Mouse (Mus musculus) MEL (cell line): ENCODE data around the gene Gnb3. TPM values are rescaled to one million over a fixed set of nuclear protein-coding genes. Genes with fewer than 3 reads are reported as not detected.

Experiments
- DNase-seq: peaks from one replicate; pipeline ENCODE4 v3.0.0; 2011; ENCODE audit warnings: low read depth, low spot score
- H3K27ac ChIP-seq: 2 replicates; pipeline ENCODE4 v1.5.1; 2012; ENCODE audit warnings: low read depth, mild to moderate bottlenecking, control low read depth, low read length, moderate library complexity; ENCODE audit not compliant: control insufficient read depth
- H3K27me3 ChIP-seq, 2 experiments: fragments of 150-350 bp in 1 of 2; sonication (generic) in 1 of 2; 2 replicates each; pipeline ENCODE4 v1.6.1; 2012; ENCODE audit warnings: low read length in 2 of 2, mild to moderate bottlenecking in 2 of 2, improper control_type of control experiment in 1 of 2, moderate library complexity in 1 of 2; ENCODE audit not compliant: insufficient read depth in 2 of 2, control insufficient read depth in 1 of 2
- H3K36me3 ChIP-seq, 2 experiments: 2 replicates each; pipeline ENCODE4 v1.6.1; 2012 to 2014; ENCODE audit warnings: low read length in 2 of 2, improper control_type of control experiment in 1 of 2, inconsistent platforms in 1 of 2, mild to moderate bottlenecking in 1 of 2; ENCODE audit not compliant: insufficient read depth in 2 of 2, control insufficient read depth in 1 of 2
- H3K4me1 ChIP-seq, 2 experiments: fragments of 150-350 bp in 1 of 2; sonication (generic) in 1 of 2; 2 replicates each; pipeline ENCODE4 v1.6.1; 2012; ENCODE audit warnings: low read length in 2 of 2, improper control_type of control experiment in 1 of 2, mild to moderate bottlenecking in 1 of 2; ENCODE audit not compliant: insufficient read depth in 2 of 2, control insufficient read depth in 1 of 2
- H3K4me3 ChIP-seq, 2 experiments: fragments of 150-350 bp in 1 of 2; sonication (generic) in 1 of 2; 2 replicates each; pipeline ENCODE4 v1.5.1; 2012; ENCODE audit warnings: low read depth in 2 of 2, low read length in 2 of 2, mild to moderate bottlenecking in 2 of 2, moderate library complexity in 2 of 2, control low read depth in 1 of 2, improper control_type of control experiment in 1 of 2; ENCODE audit not compliant: control insufficient read depth in 1 of 2, insufficient read depth in 1 of 2
- H3K79me2 ChIP-seq: 2 replicates; pipeline ENCODE4 v1.6.1; 2012; ENCODE audit warnings: mild to moderate bottlenecking, low read length, moderate library complexity; ENCODE audit not compliant: control insufficient read depth, poor library complexity, insufficient read depth
- H3K9ac ChIP-seq: 2 replicates; pipeline ENCODE4 v1.6.1; 2012; ENCODE audit warnings: low read depth, mild to moderate bottlenecking, control low read depth, low read length, moderate library complexity; ENCODE audit not compliant: control insufficient read depth, poor library complexity, severe bottlenecking
- H3K9me3 ChIP-seq: fragments of 150-350 bp; sonication (generic); replicated peaks from 2 replicates; pipeline ENCODE4 v1.6.1; 2012; ENCODE audit warnings: mild to moderate bottlenecking, low read length, improper control_type of control experiment, moderate library complexity; ENCODE audit not compliant: insufficient read depth
- BHLHE40 ChIP-seq: IDR thresholded peaks from 2 replicates; pipeline ENCODE4 v1.6.1; 2012; ENCODE audit warnings: low read depth, mild to moderate bottlenecking, inconsistent platforms, low read length, improper control_type of control experiment, borderline replicate concordance
- CHD1 ChIP-seq: IDR thresholded peaks from 2 replicates; pipeline ENCODE4 v1.6.1; 2012; ENCODE audit warnings: low read depth, mild to moderate bottlenecking, inconsistent platforms, low read length, improper control_type of control experiment
- CHD2 ChIP-seq: IDR thresholded peaks from 2 replicates; pipeline ENCODE4 v1.6.1; 2011; ENCODE audit warnings: low read length, improper control_type of control experiment
- ELF1 ChIP-seq: IDR thresholded peaks from 2 replicates; pipeline ENCODE4 v1.6.1; 2014; ENCODE audit warnings: low read depth, mild to moderate bottlenecking, inconsistent platforms, low read length, improper control_type of control experiment, moderate library complexity
- ETS1 ChIP-seq: IDR thresholded peaks from 2 replicates; pipeline ENCODE4 v1.6.1; 2012; ENCODE audit warnings: low read depth, mild to moderate bottlenecking, inconsistent platforms, low read length, improper control_type of control experiment, moderate library complexity
- GABPA ChIP-seq: IDR thresholded peaks from 2 replicates; pipeline ENCODE4 v1.6.1; 2012; ENCODE audit warnings: low read depth, mild to moderate bottlenecking, inconsistent platforms, low read length, improper control_type of control experiment, moderate library complexity
- GATA1 ChIP-seq: IDR thresholded peaks from 2 replicates; pipeline ENCODE4 v1.6.1; 2011; ENCODE audit warnings: low read depth, low read length, improper control_type of control experiment
- JUND ChIP-seq: IDR thresholded peaks from 2 replicates; pipeline ENCODE4 v1.6.1; 2011; ENCODE audit warnings: low read depth, mild to moderate bottlenecking, improper control_type of control experiment, low read length
- KAT2A ChIP-seq: conservative IDR thresholded peaks from 2 replicates; pipeline ENCODE4 v1.6.1; 2012; ENCODE audit warnings: low read depth, low read length, improper control_type of control experiment, inconsistent platforms
- MAX ChIP-seq: IDR thresholded peaks from 2 replicates; pipeline ENCODE4 v1.6.1; 2011; ENCODE audit warnings: low read length, improper control_type of control experiment
- MYC ChIP-seq: IDR thresholded peaks from 2 replicates; pipeline ENCODE4 v1.6.1; 2011; ENCODE audit warnings: low read depth, mild to moderate bottlenecking, low read length, improper control_type of control experiment, moderate library complexity
- NRF1 ChIP-seq: IDR thresholded peaks from 2 replicates; pipeline ENCODE4 v1.6.1; 2014; ENCODE audit warnings: low read depth, mild to moderate bottlenecking, inconsistent platforms, low read length, improper control_type of control experiment, moderate library complexity; ENCODE audit not compliant: poor library complexity, insufficient read depth, severe bottlenecking
- POLR2A ChIP-seq, 2 experiments: IDR thresholded peaks; 2 replicates each; pipeline ENCODE4 v1.6.1; 2011 to 2012; ENCODE audit warnings: low read length in 2 of 2, mild to moderate bottlenecking in 2 of 2, control low read depth in 1 of 2, improper control_type of control experiment in 1 of 2, low read depth in 1 of 2, moderate library complexity in 1 of 2; ENCODE audit not compliant: control insufficient read depth in 1 of 2, insufficient read depth in 1 of 2, poor library complexity in 1 of 2
- POLR2AphosphoS2 ChIP-seq: IDR thresholded peaks from 2 replicates; pipeline ENCODE4 v1.6.1; 2011; ENCODE audit warnings: low read length, improper control_type of control experiment
- RAD21 ChIP-seq: IDR thresholded peaks from 2 replicates; pipeline ENCODE4 v1.6.1; 2011; ENCODE audit warnings: mild to moderate bottlenecking, low read depth, low read length, improper control_type of control experiment
- RCOR1 ChIP-seq: IDR thresholded peaks from 2 replicates; pipeline ENCODE4 v1.6.1; 2012; ENCODE audit warnings: low read depth, mild to moderate bottlenecking, inconsistent platforms, low read length, improper control_type of control experiment
- SIN3A ChIP-seq: IDR thresholded peaks from 2 replicates; pipeline ENCODE4 v1.6.1; 2012; ENCODE audit warnings: low read length, improper control_type of control experiment, inconsistent platforms
- TAL1 ChIP-seq: IDR thresholded peaks from 2 replicates; pipeline ENCODE4 v1.6.1; 2012; ENCODE audit warnings: mild to moderate bottlenecking, inconsistent platforms, low read length, moderate library complexity, mixed read lengths
- TBP ChIP-seq: IDR thresholded peaks from 2 replicates; pipeline ENCODE4 v1.8.0; 2011; ENCODE audit warnings: low read depth, low read length, improper control_type of control experiment
- UBTF ChIP-seq: IDR thresholded peaks from 2 replicates; pipeline ENCODE4 v1.6.1; 2012; ENCODE audit warnings: low read depth, mild to moderate bottlenecking, inconsistent platforms, low read length, improper control_type of control experiment, moderate library complexity, borderline replicate concordance; ENCODE audit not compliant: insufficient read depth
- USF2 ChIP-seq, 2 experiments: IDR thresholded peaks; 2 replicates each; pipeline ENCODE4 v1.6.1; 2011 to 2012; ENCODE audit warnings: improper control_type of control experiment in 2 of 2, low read length in 2 of 2, borderline replicate concordance in 1 of 2, inconsistent platforms in 1 of 2, low read depth in 1 of 2, mild to moderate bottlenecking in 1 of 2; ENCODE audit not compliant: insufficient read depth in 1 of 2
- ZKSCAN1 ChIP-seq: IDR thresholded peaks from 2 replicates; pipeline ENCODE4 v1.6.1; 2012; ENCODE audit warnings: low read depth, mild to moderate bottlenecking, inconsistent platforms, low read length, improper control_type of control experiment, moderate library complexity
- polyA plus RNA-seq, 2 experiments: library from polyadenylated mRNA; stranded (reverse) in 1 of 2; unstranded in 1 of 2; fragments of >175 nt in 1 of 2; fragments of >200 nt in 1 of 2; gene quantifications; 2 replicates each; pipeline versions ENCODE4 v1.2.1 to v1.2.4; 2012; ENCODE audit warnings: low replicate concordance in 2 of 2, low read depth in 1 of 2; ENCODE audit not compliant: insufficient read length in 2 of 2, insufficient read depth in 1 of 2, missing spikeins in 1 of 2
- total RNA-seq: library from RNA; depleted of rRNA; stranded (reverse); fragments of 300-350 nt; gene quantifications from 2 replicates; pipeline ENCODE4 v1.2.3, GENCODE M21; 2012

Gnb3 gene
- total and polyA plus RNA-seq, 3 experiments, result 0.08 to 0.21 TPM; not detected in 1

- no peak for TF ChIP-seq USF2 (IDR thresholded peaks at IDR 0.05; ENCODE audit: borderline replicate concordance in 1 of 2, insufficient read depth in 1 of 2, low read depth in 1 of 2, low read length in 2 of 2)
- TF ChIP-seq NRF1, result peak; percentile 79
These were observed 10.9 kb downstream of the Gnb3 start, which contains the start of the genes Usp5 and Cdca3 (continued) for GRCm38 (mm10) chr6:124828868-124829798.

DNA sequence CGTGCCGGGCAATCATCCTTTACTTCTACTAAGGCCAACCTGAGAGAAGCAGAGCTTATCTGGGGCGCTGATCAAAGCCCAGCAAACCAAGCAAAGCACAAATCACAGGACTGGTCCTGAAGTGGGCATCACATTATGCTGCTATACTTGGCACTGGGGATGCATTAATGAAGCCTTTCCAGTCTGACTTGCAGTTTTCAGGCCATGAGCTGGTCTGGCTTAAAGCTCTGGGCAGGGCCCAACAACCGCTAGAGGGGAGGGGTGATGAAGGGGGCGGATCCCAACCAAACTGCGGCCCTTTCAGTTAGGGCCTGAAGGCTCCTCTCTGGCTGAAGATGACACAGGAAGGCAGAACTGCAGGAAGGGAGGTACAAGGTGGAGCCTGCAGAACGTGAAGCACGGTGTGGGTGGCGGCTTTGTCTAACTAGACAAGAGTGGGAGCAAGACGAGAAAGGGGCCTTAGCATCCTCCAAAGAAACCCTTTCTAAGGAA is 11.9 kb downstream of the Gnb3 start:
- peaks cover 22% of the 10 kb centered on the region for H3K79me2 ChIP-seq
- peak overlapping the region; percentile 33 for H3K27ac ChIP-seq
- H3K4me1 ChIP-seq, result peaks cover 2 to 6% of the 10 kb centered on the region in 2 experiments; a peak in 3 of 4 replicates
- peaks cover 4 to 8% of the 10 kb centered on the region in 2 experiments for H3K36me3 ChIP-seq
- H3K9me3 ChIP-seq, result no peaks in the 10 kb centered on the region
- peak; percentile 76 for DNase-seq
- peak overlapping the region; percentile 63 to 89 for H3K4me3 ChIP-seq
- peak overlapping the region; percentile 69 for H3K9ac ChIP-seq
- TF ChIP-seq GATA1 (peak; percentile 69), KAT2A (no peak), POLR2A (IDR thresholded peaks at IDR 0.05; ENCODE audit: control insufficient read depth in 1 of 2, insufficient read depth in 1 of 2, low read depth in 1 of 2, low read length in 2 of 2, poor library complexity in 1 of 2) (0 out of 4 replicates have a peak, but pooled peaks of 1 of the 2 experiments have one; percentile 22), MAX (no peak)
- H3K27me3 ChIP-seq, result no peaks in the 10 kb centered on the region

- peaks cover 2% of the 10 kb centered on the region; the same call in 1 of the 2 replicates for H3K79me2 ChIP-seq
- H3K36me3 ChIP-seq, result peaks cover 0 to 13% of the 10 kb centered on the region in 2 experiments; a peak in 2 of 4 replicates
- no peaks in the 10 kb centered on the region for H3K4me1 ChIP-seq
- DNase-seq, result no peak
- no peaks in the 10 kb centered on the region for H3K27me3 ChIP-seq
- H3K9me3 ChIP-seq, result no peaks in the 10 kb centered on the region
- H3K9ac ChIP-seq, result no peak overlapping the region
- TF ChIP-seq GABPA (no peak), RAD21 (no peak), ELF1 (no peak), POLR2AphosphoS2 (no peak), RCOR1 (no peak), MYC (no peak), CHD1 (no peak), TBP (no peak), TAL1 (no peak), BHLHE40 (no peak), SIN3A (no peak), JUND (no peak), CHD2 (no peak), UBTF (no peak), ZKSCAN1 (no peak), ETS1 (no peak)
- no peak overlapping the region for H3K27ac ChIP-seq
- no peak overlapping the region for H3K4me3 ChIP-seq
These were observed 18.0 kb downstream of the Gnb3 start for GRCm38 (mm10) chr6:124822049-124822448.
